Mouse (Mus musculus): Measurements from ENCODE around the gene Trh.

DNA sequence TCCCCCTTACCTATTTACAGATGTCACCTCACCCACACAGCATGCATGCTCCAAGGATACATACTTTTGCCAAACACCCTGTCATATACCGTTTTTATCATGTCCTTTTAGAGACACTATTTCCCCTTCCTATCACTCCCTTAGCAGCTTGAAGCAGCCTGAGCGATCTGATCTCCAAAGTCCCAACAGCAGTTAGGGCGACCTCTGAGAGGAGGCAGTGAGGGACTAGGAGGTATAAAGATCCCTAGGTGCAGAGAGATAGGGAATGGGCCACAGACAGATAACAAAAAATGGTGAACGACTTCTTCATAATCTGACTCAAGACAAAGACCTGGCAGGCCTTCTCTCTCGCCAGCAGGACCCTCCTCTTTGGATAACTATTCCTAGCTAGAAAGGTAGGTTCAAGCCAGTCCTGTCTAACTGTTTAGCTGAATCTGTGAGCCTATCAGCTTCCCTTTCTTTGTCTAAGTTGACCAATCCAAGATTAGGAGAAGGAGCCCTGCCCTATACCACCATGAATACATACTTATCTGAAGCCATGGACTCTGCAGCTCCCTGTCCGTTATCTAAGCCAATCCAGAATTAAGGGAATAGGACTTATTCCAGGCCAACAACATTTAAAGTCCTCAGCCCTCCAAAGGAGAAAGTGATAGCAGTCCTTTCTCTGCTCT, 29.3 kb upstream of the Trh start:
- TF ChIP-seq CTCF (IDR thresholded peaks at IDR 0.05; ENCODE audit: low read depth, low read length) (no peak), GATA1 (IDR thresholded peaks at IDR 0.05; ENCODE audit: borderline replicate concordance, low read length) (no peak), POLR2AphosphoS5 (IDR thresholded peaks at IDR 0.05; ENCODE audit: insufficient replicate concordance, low read depth, low read length) (no peak), GATA2 (IDR thresholded peaks at IDR 0.05; ENCODE audit: borderline replicate concordance, low read depth, low read length) (no peak), TAL1 (conservative IDR thresholded peaks at IDR 0.05; ENCODE audit: low read depth, low read length) (no peak)

Data from G1E (cell line).